Mouse (Mus musculus) erythroblast, embryonic 14.5 days (primary cell): ENCODE data around the gene Xpnpep1.

Experiments used
- GATA1 ChIP-seq: IDR thresholded peaks from 2 replicates; pipeline ENCODE4 v1.6.1; 2012; ENCODE audit warnings: low read length, inconsistent platforms, mixed read lengths
- TAL1 ChIP-seq: IDR thresholded peaks from 3 replicates; pipeline ENCODE4 v1.6.1; 2012; ENCODE audit warnings: low read length, inconsistent platforms, mixed read lengths

- TF ChIP-seq GATA1 (no peak), TAL1 (no peak)
These were observed 10.1 kb upstream of the Xpnpep1 start for GRCm38 (mm10) chr19:53050100-53050499.
